Mouse (Mus musculus): ENCODE results near the gene Vamp1. TPM values are rescaled to one million over a fixed set of nuclear protein-coding genes. Genes with fewer than 3 reads are reported as not detected.

The Vamp1 gene
- total and polyA plus RNA-seq, 3 experiments, result 1.5 to 5.5 TPM; not detected in 1

- TF ChIP-seq ELF1 (IDR thresholded peaks at IDR 0.05; ENCODE audit: low read depth, low read length) (peak; percentile 85), POLR2A (IDR thresholded peaks at IDR 0.05; ENCODE audit: control insufficient read depth in 1 of 2, insufficient read depth in 1 of 2, low read depth in 1 of 2, low read length in 2 of 2, poor library complexity in 1 of 2) (peak; percentile 78 to 99), POLR2AphosphoS5 (IDR thresholded peaks at IDR 0.05; ENCODE audit: borderline replicate concordance, low read depth, low read length) (peak; percentile 92; the same call in 1 of the 2 replicates), USF1 (IDR thresholded peaks at IDR 0.05; ENCODE audit: low read depth, low read length) (0 out of 2 replicates have a peak, but pooled peaks have one; percentile 33), ZNF384 (IDR thresholded peaks at IDR 0.05; ENCODE audit: low read depth, low read length) (no peak)
Observed at GRCm38 (mm10) chr6:125215148-125215954, at the start of gene Vamp1 (continued).

- H3K9me3 ChIP-seq (replicated peaks; ENCODE audit: insufficient read depth, low read length), result no peaks in the 10 kb centered on the region
- H3K27me3 ChIP-seq (ENCODE audit: control insufficient read depth in 1 of 2, insufficient read depth in 2 of 2, low read length in 2 of 2), result no peaks in the 10 kb centered on the region
- H3K27ac ChIP-seq (ENCODE audit: control insufficient read depth, low read depth, low read length), result peak within 1 kb of the TSS; percentile 83
- peaks cover 24% of the 10 kb centered on the region for H3K79me2 ChIP-seq (ENCODE audit: control insufficient read depth, insufficient read depth, low read length, poor library complexity)
- peaks cover 0 to 18% of the 10 kb centered on the region in 2 experiments; a peak in 3 of 4 replicates for H3K36me3 ChIP-seq (ENCODE audit: control insufficient read depth in 1 of 2, insufficient read depth in 2 of 2, low read length in 2 of 2)
- TF ChIP-seq EP300 (IDR thresholded peaks at IDR 0.05; ENCODE audit: low read depth in 1 of 2, low read length in 2 of 2) (no peak), ZNF384 (IDR thresholded peaks at IDR 0.05; ENCODE audit: low read depth, low read length) (peak; percentile 83), SIN3A (IDR thresholded peaks at IDR 0.05; ENCODE audit: low read length) (peak; percentile 57; the same call in 1 of the 2 replicates), MAFK (IDR thresholded peaks at IDR 0.05; ENCODE audit: borderline replicate concordance, low read depth, low read length) (no peak), KAT2A (conservative IDR thresholded peaks at IDR 0.05; ENCODE audit: low read depth, low read length) (no peak), CTCF (IDR thresholded peaks at IDR 0.05 in 2 of 3, conservative IDR thresholded peaks at IDR 0.05 in 1 of 3; ENCODE audit: control insufficient read depth in 1 of 3, insufficient read depth in 1 of 3, low read depth in 2 of 3, low read length in 3 of 3, poor library complexity in 1 of 3, severe bottlenecking in 1 of 3) (no peak), MYC (IDR thresholded peaks at IDR 0.05; ENCODE audit: low read depth, low read length) (0 out of 2 replicates have a peak, but pooled peaks have one; percentile 4), TCF12 (IDR thresholded peaks at IDR 0.05; ENCODE audit: low read depth, low read length) (0 out of 2 replicates have a peak, but pooled peaks have one; percentile 4), ZMIZ1 (IDR thresholded peaks at IDR 0.05; ENCODE audit: low read depth, low read length) (peak; percentile 53; the same call in 1 of the 2 replicates), USF1 (IDR thresholded peaks at IDR 0.05; ENCODE audit: low read depth, low read length) (no peak), TBP (IDR thresholded peaks at IDR 0.05; ENCODE audit: low read depth, low read length) (peak; percentile 23; the same call in 1 of the 2 replicates), CHD1 (IDR thresholded peaks at IDR 0.05; ENCODE audit: low read depth, low read length) (0 out of 2 replicates have a peak, but pooled peaks have one; percentile 66), MAX (IDR thresholded peaks at IDR 0.05; ENCODE audit: low read length) (no peak), ELF1 (IDR thresholded peaks at IDR 0.05; ENCODE audit: low read depth, low read length) (0 out of 2 replicates have a peak, but pooled peaks have one; percentile 1)
- H3K4me1 ChIP-seq (ENCODE audit: control insufficient read depth in 1 of 2, insufficient read depth in 2 of 2, low read length in 2 of 2), result peaks cover 3 to 21% of the 10 kb centered on the region in 2 experiments
- H3K4me3 ChIP-seq (ENCODE audit: control insufficient read depth in 1 of 2, insufficient read depth in 1 of 2, low read depth in 2 of 2, low read length in 2 of 2), result peak within 1 kb of the TSS; percentile 64 to 74
- DNase-seq (ENCODE audit: low read depth, low spot score), result peak; percentile 84
- H3K9ac ChIP-seq (ENCODE audit: control insufficient read depth, low read depth, low read length, poor library complexity, severe bottlenecking), result peak within 1 kb of the TSS; percentile 94
Observed at GRCm38 (mm10) chr6:125166051-125166751, 49.1 kb upstream of the Vamp1 start, which contains the start of gene Gapdh. Gapdh (minus strand) TSS chr6:125166467.
